Mouse (Mus musculus): Measurements from ENCODE around the gene Tnpo2. TPM values are rescaled to one million over a fixed set of nuclear protein-coding genes. Genes with fewer than 3 reads are reported as not detected.
A peak's percentile ranks its signal among the peaks of the same experiment; 100 is the strongest.

Tnpo2 gene
- polyA plus RNA-seq, 1 experiment from 2014 or later: 19.0 TPM

DNA sequence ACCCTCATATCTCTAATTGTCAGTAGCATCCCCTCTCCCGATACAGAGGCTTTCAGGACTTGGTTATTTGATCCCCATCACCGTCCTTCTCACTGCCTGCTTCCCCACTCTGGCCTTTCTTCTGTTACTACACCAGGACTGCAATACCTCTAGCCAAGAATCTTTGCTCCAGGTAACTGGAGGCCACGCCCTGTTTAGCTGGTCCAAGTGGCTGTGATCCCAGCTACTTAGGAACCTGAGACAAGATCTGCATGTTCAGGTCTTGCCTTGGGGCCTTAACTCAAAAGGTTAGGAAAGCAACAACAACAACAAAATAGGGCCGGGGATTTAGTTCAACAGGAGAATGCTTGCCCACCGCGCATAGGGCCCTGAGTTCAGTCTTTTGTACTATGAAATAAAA, 6.9 kb downstream of the Tnpo2 start:
- no peak overlapping the region for H3K27ac ChIP-seq (ENCODE audit: low read length)
- no peak for ATAC-seq (ENCODE audit: insufficient number of reproducible peaks, insufficient read depth, low FRiP score, low read depth)
- H3K27me3 ChIP-seq (ENCODE audit: control insufficient read depth, insufficient read depth, low read length): no peaks in the 10 kb centered on the region
- no peak overlapping the region for H3K4me3 ChIP-seq (ENCODE audit: low read depth, low read length)
- peaks cover 5% of the 10 kb centered on the region; the same call in 1 of the 2 replicates for H3K4me1 ChIP-seq (ENCODE audit: control insufficient read depth, insufficient read depth, low read length)
- H3K4me2 ChIP-seq (replicated peaks; ENCODE audit: low read depth, low read length): no peak overlapping the region
- 92% methylated on average over 6 of the region's 6 CpGs for WGBS
- H3K9ac ChIP-seq (replicated peaks; ENCODE audit: low read depth, low read length): no peak overlapping the region
- H3K36me3 ChIP-seq (ENCODE audit: control insufficient read depth, insufficient read depth, low read length): peaks cover 71% of the 10 kb centered on the region
- H3K9me3 ChIP-seq (ENCODE audit: control insufficient read depth, low read depth, low read length): no peaks in the 10 kb centered on the region

DNA sequence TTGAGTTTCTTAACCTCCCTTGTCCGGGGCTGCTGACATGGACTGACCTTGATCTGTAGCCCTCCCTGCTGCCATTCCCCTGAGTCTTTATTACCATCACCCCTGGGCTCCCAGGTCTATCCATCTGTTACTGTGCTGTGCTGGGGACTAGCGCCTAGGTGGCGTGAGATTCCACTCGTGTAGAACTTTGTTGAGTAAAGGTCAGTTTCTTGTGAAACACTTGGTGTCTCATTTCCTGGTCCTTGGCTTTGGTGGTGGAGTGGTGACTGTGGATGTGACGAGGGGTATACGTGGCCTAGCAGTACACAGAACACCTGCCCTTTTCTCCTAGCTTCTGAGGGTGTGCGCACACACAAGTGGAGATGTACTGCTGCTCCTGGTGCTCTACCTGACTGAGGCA, 20.7 kb downstream of the Tnpo2 start:
- H3K27ac ChIP-seq (ENCODE audit: low read length): no peak overlapping the region
- no peaks in the 10 kb centered on the region for H3K9me3 ChIP-seq (ENCODE audit: control insufficient read depth, low read depth, low read length)
- ATAC-seq (ENCODE audit: insufficient number of reproducible peaks, insufficient read depth, low FRiP score, low read depth): no peak
- no peaks in the 10 kb centered on the region for H3K4me1 ChIP-seq (ENCODE audit: control insufficient read depth, insufficient read depth, low read length)
- no peak overlapping the region for H3K4me3 ChIP-seq (ENCODE audit: low read depth, low read length)
- no peaks in the 10 kb centered on the region for H3K27me3 ChIP-seq (ENCODE audit: control insufficient read depth, insufficient read depth, low read length)
- 86% methylated on average over 7 of the region's 7 CpGs for WGBS
- no peak overlapping the region for H3K9ac ChIP-seq (replicated peaks; ENCODE audit: low read depth, low read length)
- no peak overlapping the region for H3K4me2 ChIP-seq (replicated peaks; ENCODE audit: low read depth, low read length)
- peaks cover 46% of the 10 kb centered on the region for H3K36me3 ChIP-seq (ENCODE audit: control insufficient read depth, insufficient read depth, low read length)

DNA sequence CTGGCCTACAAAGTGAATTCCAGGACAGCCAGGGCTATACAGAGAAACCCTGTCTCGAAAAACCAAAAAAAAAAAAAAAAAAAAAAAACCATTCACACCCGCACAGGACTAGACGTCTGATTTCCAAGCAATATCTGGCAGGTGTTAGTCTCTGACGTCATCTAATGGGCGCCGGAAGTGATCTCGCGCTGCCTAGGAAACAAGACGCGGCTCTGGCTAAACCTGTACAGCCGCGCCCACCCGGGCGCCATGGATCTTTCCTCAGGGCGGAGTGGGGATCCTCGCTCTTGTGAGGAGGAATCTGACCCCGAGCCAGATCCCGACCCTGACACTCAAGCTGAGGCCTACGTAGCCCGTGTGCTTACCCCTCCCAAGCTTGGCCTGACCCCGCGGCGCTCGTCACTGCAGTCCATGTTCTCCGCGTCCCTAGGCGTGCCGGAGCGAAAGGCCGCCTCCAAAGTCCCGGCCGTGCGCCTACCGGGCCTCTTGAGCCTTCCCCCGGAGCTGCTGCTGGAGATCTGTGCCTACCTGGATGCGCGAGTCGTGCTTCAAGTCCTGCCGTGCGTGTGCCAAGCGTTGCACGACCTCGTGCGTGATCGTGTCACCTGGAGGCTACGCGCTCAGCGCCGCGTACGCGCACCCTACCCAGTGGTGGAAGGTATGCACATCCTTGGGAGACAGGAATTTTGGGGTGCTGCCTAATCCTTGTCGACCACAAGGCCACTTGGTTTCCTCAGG, 23.3 kb downstream of the Tnpo2 start, which contains the start of gene Fbxw9:
Gene Fbxw9, plus strand, starts transcription at position 177 of the 738 bp plus-strand sequence.
- peak; percentile 88 for ATAC-seq (ENCODE audit: insufficient number of reproducible peaks, insufficient read depth, low FRiP score, low read depth)
- Histone ChIP-seq H3K27ac (ENCODE audit: low read length) (no peak within 1 kb of the TSS), H3K36me3 (ENCODE audit: control insufficient read depth, insufficient read depth, low read length) (peaks cover 19% of the 10 kb centered on the region), H3K4me3 (ENCODE audit: low read depth, low read length) (peak within 1 kb of the TSS; percentile 82), H3K27me3 (ENCODE audit: control insufficient read depth, insufficient read depth, low read length) (no peaks in the 10 kb centered on the region), H3K9ac (replicated peaks; ENCODE audit: low read depth, low read length) (peak within 1 kb of the TSS; percentile 60; the same call in 1 of the 2 replicates), H3K4me2 (replicated peaks; ENCODE audit: low read depth, low read length) (peak within 1 kb of the TSS; percentile 92), H3K4me1 (ENCODE audit: control insufficient read depth, insufficient read depth, low read length) (no peaks in the 10 kb centered on the region), H3K9me3 (ENCODE audit: control insufficient read depth, low read depth, low read length) (no peaks in the 10 kb centered on the region)
- under 1% methylated on average over 52 of the region's 53 CpGs for WGBS

DNA sequence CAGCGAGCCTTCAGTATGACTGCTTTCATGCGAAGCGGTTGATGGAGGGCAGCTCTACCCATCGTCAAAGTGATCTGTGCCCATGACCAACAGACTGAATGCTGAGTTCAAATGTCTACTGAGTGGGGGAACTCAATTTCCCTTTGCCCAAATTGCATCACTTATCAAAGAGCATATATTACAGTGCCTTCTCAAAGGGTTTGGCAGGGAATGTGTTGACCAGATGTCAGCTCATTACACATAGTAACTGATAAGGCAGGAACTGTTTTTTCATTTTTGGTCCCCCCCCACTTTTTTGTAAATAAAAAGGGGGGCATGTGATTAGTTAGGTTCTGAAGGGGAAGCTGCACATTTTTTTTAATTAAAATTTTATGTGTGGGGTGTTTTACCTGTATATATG, 25.9 kb downstream of the Tnpo2 start:
- Histone ChIP-seq H3K9ac (replicated peaks; ENCODE audit: low read depth, low read length) (no peak overlapping the region), H3K36me3 (ENCODE audit: control insufficient read depth, insufficient read depth, low read length) (peaks cover 9% of the 10 kb centered on the region), H3K27me3 (ENCODE audit: control insufficient read depth, insufficient read depth, low read length) (no peaks in the 10 kb centered on the region), H3K4me3 (ENCODE audit: low read depth, low read length) (no peak overlapping the region), H3K4me2 (replicated peaks; ENCODE audit: low read depth, low read length) (no peak overlapping the region), H3K4me1 (ENCODE audit: control insufficient read depth, insufficient read depth, low read length) (no peaks in the 10 kb centered on the region), H3K27ac (ENCODE audit: low read length) (no peak overlapping the region), H3K9me3 (ENCODE audit: control insufficient read depth, low read depth, low read length) (no peaks in the 10 kb centered on the region)
- ATAC-seq (ENCODE audit: insufficient number of reproducible peaks, insufficient read depth, low FRiP score, low read depth): no peak
- 94% methylated on average over 4 of the region's 4 CpGs for WGBS

DNA sequence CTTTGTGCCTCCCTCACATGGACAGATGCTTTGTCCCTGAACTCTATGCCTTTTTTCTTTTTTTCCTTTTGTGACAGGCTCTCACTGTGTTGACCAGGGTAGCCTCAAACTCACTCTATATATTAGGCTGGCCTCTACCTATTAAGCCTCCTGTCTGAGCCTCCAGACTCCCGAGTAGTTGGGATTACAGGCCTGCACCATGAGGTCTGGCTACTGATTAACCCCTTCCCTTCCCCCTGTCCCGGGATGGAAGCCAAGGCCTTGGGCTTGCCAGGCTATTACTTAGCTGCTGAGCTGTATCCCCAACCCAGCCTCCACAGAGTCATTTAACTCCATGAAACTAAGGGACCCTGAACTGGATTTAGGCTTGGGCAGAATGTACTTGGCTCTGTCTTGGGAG, 28.5 kb downstream of the Tnpo2 start:
- H3K36me3 ChIP-seq (ENCODE audit: control insufficient read depth, insufficient read depth, low read length): peaks cover 9% of the 10 kb centered on the region
- H3K9me3 ChIP-seq (ENCODE audit: control insufficient read depth, low read depth, low read length): no peaks in the 10 kb centered on the region
- WGBS: 41% methylated on average over 2 of the region's 2 CpGs
- no peaks in the 10 kb centered on the region for H3K4me1 ChIP-seq (ENCODE audit: control insufficient read depth, insufficient read depth, low read length)
- no peaks in the 10 kb centered on the region for H3K27me3 ChIP-seq (ENCODE audit: control insufficient read depth, insufficient read depth, low read length)
- no peak overlapping the region for H3K4me2 ChIP-seq (replicated peaks; ENCODE audit: low read depth, low read length)
- ATAC-seq (ENCODE audit: insufficient number of reproducible peaks, insufficient read depth, low FRiP score, low read depth): no peak
- H3K9ac ChIP-seq (replicated peaks; ENCODE audit: low read depth, low read length): no peak overlapping the region
- H3K27ac ChIP-seq (ENCODE audit: low read length): no peak overlapping the region
- no peak overlapping the region for H3K4me3 ChIP-seq (ENCODE audit: low read depth, low read length)

DNA sequence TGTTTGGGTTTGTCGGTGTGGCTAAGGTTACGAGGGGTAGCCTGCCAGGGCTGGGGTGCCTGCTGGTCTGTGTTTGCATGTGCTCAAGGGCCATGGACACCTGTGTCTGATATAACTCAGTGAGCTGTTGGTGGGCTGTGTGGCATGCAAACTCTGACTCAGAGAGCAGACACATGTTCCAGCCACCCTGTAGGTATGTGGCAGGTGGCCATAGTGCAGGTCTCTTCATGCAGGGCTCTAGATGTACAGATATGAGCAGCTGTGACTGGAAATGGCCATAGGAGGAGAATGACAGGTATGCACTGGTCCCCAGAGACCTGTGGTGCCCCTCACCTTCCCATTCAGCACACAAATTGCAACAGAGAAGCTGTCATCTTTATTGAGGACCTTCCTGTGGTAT, 30.4 kb downstream of the Tnpo2 start:
- H3K9me3 ChIP-seq (ENCODE audit: control insufficient read depth, low read depth, low read length): no peaks in the 10 kb centered on the region
- H3K27me3 ChIP-seq (ENCODE audit: control insufficient read depth, insufficient read depth, low read length): no peaks in the 10 kb centered on the region
- H3K4me2 ChIP-seq (replicated peaks; ENCODE audit: low read depth, low read length): no peak overlapping the region
- H3K27ac ChIP-seq (ENCODE audit: low read length): no peak overlapping the region
- no peak overlapping the region for H3K4me3 ChIP-seq (ENCODE audit: low read depth, low read length)
- H3K36me3 ChIP-seq (ENCODE audit: control insufficient read depth, insufficient read depth, low read length): peaks cover 9% of the 10 kb centered on the region
- no peak for ATAC-seq (ENCODE audit: insufficient number of reproducible peaks, insufficient read depth, low FRiP score, low read depth)
- H3K9ac ChIP-seq (replicated peaks; ENCODE audit: low read depth, low read length): no peak overlapping the region
- H3K4me1 ChIP-seq (ENCODE audit: control insufficient read depth, insufficient read depth, low read length): no peaks in the 10 kb centered on the region
- WGBS: 95% methylated on average over 2 of the region's 2 CpGs

DNA sequence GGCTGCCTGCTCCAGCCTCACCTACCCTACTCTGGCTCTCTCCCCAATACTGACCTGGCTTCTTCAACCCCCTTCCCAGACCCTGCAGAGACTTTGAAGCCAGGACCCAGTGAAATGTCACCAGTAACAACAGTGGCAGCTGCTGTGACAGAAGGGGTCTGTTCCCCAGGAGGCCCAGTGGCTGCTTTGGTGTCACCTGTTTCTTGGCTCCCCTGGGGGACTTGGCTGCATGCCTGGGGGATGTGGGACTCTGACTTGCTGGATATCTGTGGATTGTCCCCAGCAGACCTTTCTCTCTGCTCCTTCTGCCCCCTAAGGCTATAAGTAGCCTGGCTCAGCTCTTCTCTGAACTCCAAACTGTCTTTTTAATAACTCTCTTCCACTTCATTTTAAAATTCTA, 31.3 kb downstream of the Tnpo2 start, which contains the start of gene Gm5741:
Gene Gm5741, minus strand, starts transcription at position 1 of the 400 bp plus-strand sequence.
- Histone ChIP-seq H3K9me3 (ENCODE audit: control insufficient read depth, low read depth, low read length) (no peaks in the 10 kb centered on the region), H3K4me1 (ENCODE audit: control insufficient read depth, insufficient read depth, low read length) (peaks cover 4% of the 10 kb centered on the region; the same call in 1 of the 2 replicates), H3K9ac (replicated peaks; ENCODE audit: low read depth, low read length) (no peak within 1 kb of the TSS), H3K27ac (ENCODE audit: low read length) (no peak within 1 kb of the TSS), H3K27me3 (ENCODE audit: control insufficient read depth, insufficient read depth, low read length) (no peaks in the 10 kb centered on the region), H3K4me3 (ENCODE audit: low read depth, low read length) (no peak within 1 kb of the TSS), H3K36me3 (ENCODE audit: control insufficient read depth, insufficient read depth, low read length) (peaks cover 9% of the 10 kb centered on the region), H3K4me2 (replicated peaks; ENCODE audit: low read depth, low read length) (no peak within 1 kb of the TSS)
- ATAC-seq (ENCODE audit: insufficient number of reproducible peaks, insufficient read depth, low FRiP score, low read depth): no peak

DNA sequence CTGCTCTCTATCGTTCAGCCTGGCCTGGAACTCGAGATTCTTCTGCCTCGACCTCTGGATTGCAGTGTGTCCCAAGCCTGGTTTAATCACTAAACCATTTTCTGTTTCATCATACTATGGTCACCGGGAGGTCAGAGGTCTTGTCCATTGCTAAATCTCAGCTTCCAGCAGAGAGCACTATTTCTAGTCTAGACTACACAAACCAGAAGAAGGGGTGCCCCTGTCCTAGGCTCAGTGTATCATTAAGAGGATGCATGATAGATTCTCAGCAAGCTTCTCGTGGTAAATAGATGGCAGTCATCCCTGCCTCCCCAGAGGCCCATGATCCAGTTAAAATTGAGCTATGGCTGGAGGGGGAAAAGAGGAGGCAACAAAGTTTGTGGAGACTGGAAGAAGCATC, 34.3 kb downstream of the Tnpo2 start:
- WGBS: 74% methylated on average over 5 of the region's 5 CpGs
- H3K36me3 ChIP-seq (ENCODE audit: control insufficient read depth, insufficient read depth, low read length): peaks cover 30% of the 10 kb centered on the region

More for the DNA sequence above, 34.3 kb downstream of the Tnpo2 start:
- Histone ChIP-seq H3K4me1 (ENCODE audit: control insufficient read depth, insufficient read depth, low read length) (peaks cover 4% of the 10 kb centered on the region; the same call in 1 of the 2 replicates), H3K9me3 (ENCODE audit: control insufficient read depth, low read depth, low read length) (no peaks in the 10 kb centered on the region), H3K27ac (ENCODE audit: low read length) (peak overlapping the region; percentile 98; the same call in 1 of the 2 replicates), H3K4me3 (ENCODE audit: low read depth, low read length) (peak overlapping the region; percentile 97), H3K27me3 (ENCODE audit: control insufficient read depth, insufficient read depth, low read length) (no peaks in the 10 kb centered on the region), H3K4me2 (replicated peaks; ENCODE audit: low read depth, low read length) (peak overlapping the region; percentile 67), H3K9ac (replicated peaks; ENCODE audit: low read depth, low read length) (no peak overlapping the region)
- ATAC-seq (ENCODE audit: insufficient number of reproducible peaks, insufficient read depth, low FRiP score, low read depth): no peak
